Mouse (Mus musculus): Measurements from ENCODE around the gene Mta1.

GRCm38 (mm10) chr12:113114141-113114540 is 16.1 kb downstream of the Mta1 start:
- no peak for TF ChIP-seq POLR2A (IDR thresholded peaks at IDR 0.05; ENCODE audit: borderline replicate concordance, extremely low read depth, low read depth, low read length)
- no peak for TF ChIP-seq CTCF (IDR thresholded peaks at IDR 0.05; ENCODE audit: insufficient read depth, low read length)

Data from lung, adult 2 months (tissue).